Mouse (Mus musculus): ENCODE data around the gene Impdh2.
A peak's percentile ranks its signal among the peaks of the same experiment; 100 is the strongest.

The Impdh2 gene

GRCm38 (mm10) chr9:108560227-108560841, at the start of gene Impdh2:
Gene Impdh2, plus strand, starts transcription at chr9:108560286.
- DNase-seq (ENCODE audit: low read depth, low spot score): peak; percentile 98

- DNase-seq (ENCODE audit: low read depth, low spot score): peak; percentile 98
Observed at GRCm38 (mm10) chr9:108516380-108517251, 43.5 kb upstream of the Impdh2 start, which contains the start of gene Qrich1. Gene Qrich1, plus strand, starts transcription at chr9:108516806.

- DNase-seq (ENCODE audit: low read depth, low spot score): peak; percentile 88
Observed at GRCm38 (mm10) chr9:108517253-108517930, 42.7 kb upstream of the Impdh2 start.

- peak; percentile 82 for DNase-seq (ENCODE audit: low read depth, low spot score)
Observed at GRCm38 (mm10) chr9:108517931-108518332, 42.2 kb upstream of the Impdh2 start.

GRCm38 (mm10) chr9:108521604-108522003, 38.5 kb upstream of the Impdh2 start:
- DNase-seq (ENCODE audit: low read depth, low spot score): no peak

GRCm38 (mm10) chr9:108523341-108523740, 36.7 kb upstream of the Impdh2 start:
- no peak for DNase-seq (ENCODE audit: low read depth, low spot score)

GRCm38 (mm10) chr9:108525400-108525799, 34.7 kb upstream of the Impdh2 start:
- DNase-seq (ENCODE audit: low read depth, low spot score): no peak

GRCm38 (mm10) chr9:108530954-108531353, 29.1 kb upstream of the Impdh2 start:
- no peak for DNase-seq (ENCODE audit: low read depth, low spot score)

- no peak for DNase-seq (ENCODE audit: low read depth, low spot score)
Observed at GRCm38 (mm10) chr9:108531496-108531895, 28.6 kb upstream of the Impdh2 start.

- DNase-seq (ENCODE audit: low read depth, low spot score): peak; percentile 45
Observed at GRCm38 (mm10) chr9:108540846-108541245, 19.2 kb upstream of the Impdh2 start.

- no peak for DNase-seq (ENCODE audit: low read depth, low spot score)
Observed at GRCm38 (mm10) chr9:108545986-108546385, 14.1 kb upstream of the Impdh2 start.

GRCm38 (mm10) chr9:108546875-108547274, 13.2 kb upstream of the Impdh2 start:
- DNase-seq (ENCODE audit: low read depth, low spot score): no peak

GRCm38 (mm10) chr9:108559169-108559568, 917 bp upstream of the Impdh2 start:
- no peak for DNase-seq (ENCODE audit: low read depth, low spot score)

GRCm38 (mm10) chr9:108563671-108564070, 3.6 kb downstream of the Impdh2 start:
- no peak for DNase-seq (ENCODE audit: low read depth, low spot score)

GRCm38 (mm10) chr9:108564131-108564530, 4.0 kb downstream of the Impdh2 start:
- no peak for DNase-seq (ENCODE audit: low read depth, low spot score)

GRCm38 (mm10) chr9:108565881-108566814, 6.1 kb downstream of the Impdh2 start:
- DNase-seq (ENCODE audit: low read depth, low spot score): peak; percentile 16

GRCm38 (mm10) chr9:108566815-108567776, 7.0 kb downstream of the Impdh2 start, which contains the start of gene Ndufaf3:
Gene Ndufaf3, minus strand, starts transcription at chr9:108567434.
- peak; percentile 97 for DNase-seq (ENCODE audit: low read depth, low spot score)

- no peak for DNase-seq (ENCODE audit: low read depth, low spot score)
Observed at GRCm38 (mm10) chr9:108567931-108568419, 7.9 kb downstream of the Impdh2 start.

GRCm38 (mm10) chr9:108568511-108568921, 8.4 kb downstream of the Impdh2 start:
- peak; percentile 35 for DNase-seq (ENCODE audit: low read depth, low spot score)

Measured in CD4-positive, CD25-positive, alpha-beta regulatory T cell, adult 2 months (primary cell).